15 mouse cellular contexts compared by ENCODE assay signal in genomic region chr4:24620440-24620839, GRCm38 (mm10).
A peak's percentile ranks its signal among the peaks of the same experiment; 100 is the strongest.
DNase-seq lines count a peak whose midpoint lies in the region; ATAC-seq and TF ChIP-seq lines count a peak whose summit lies in the region.
"Had no signal": no experiment of that assay in that cellular context is flagged by ENCODE, and none has a peak within 500 bp of the region (broad histone marks: within the 10 kb centered on the region; RNA-seq: fewer than 3 reads in every experiment).

No protein-coding gene starts in this region.

- H3K27me3 ChIP-seq in hindbrain, postnatal 0 days (ENCODE audit: insufficient read depth, low read length) = no peaks in the 10 kb centered on the region
- H3K27me3 ChIP-seq in hindbrain, embryonic 10.5 days (ENCODE audit: insufficient read depth, poor library complexity, severe bottlenecking) = no peaks in the 10 kb centered on the region
- H3K27me3 ChIP-seq in lung, embryonic 15.5 days = no peaks in the 10 kb centered on the region
- H3K27me3 ChIP-seq in lung, postnatal 0 days (replicated peaks; ENCODE audit: insufficient read depth, low read length) = no peaks in the 10 kb centered on the region
- H3K27me3 ChIP-seq in heart, adult 2 months (ENCODE audit: control insufficient read depth, insufficient read depth, low read length) = no peaks in the 10 kb centered on the region
- H3K27me3 ChIP-seq: heart, embryonic 13.5 days; hindbrain, embryonic 15.5 days had no signal

- no peak overlapping the region for H3K9ac ChIP-seq in hindbrain, postnatal 0 days (replicated peaks; ENCODE audit: low read length)
- no peak overlapping the region for H3K9ac ChIP-seq in lung, embryonic 15.5 days
- no peak overlapping the region for H3K9ac ChIP-seq in ES-E14 (ENCODE audit: insufficient read depth, low read depth, low read length, poor library complexity, severe bottlenecking)
- H3K9ac ChIP-seq in lung, postnatal 0 days (replicated peaks; ENCODE audit: low read depth) = no peak overlapping the region
- H3K9ac ChIP-seq in heart, adult 2 months (ENCODE audit: low read depth, low read length) = no peak overlapping the region
- H3K9ac ChIP-seq: heart, embryonic 13.5 days; hindbrain, embryonic 15.5 days had no signal

- peak; percentile 65 for DNase-seq in hindbrain, postnatal 0 days (ENCODE audit: low spot score)
- DNase-seq in hindbrain, embryonic 10.5 days (ENCODE audit: low spot score) = no peak
- no peak for DNase-seq in lung, adult 2 months
- peak; percentile 17 for DNase-seq in ES-E14 (ENCODE audit: low read depth, low spot score)
- DNase-seq in lung, postnatal 0 days (ENCODE audit: low spot score) = peak; percentile 8
- no peak for DNase-seq in heart, adult 2 months
- no peak for DNase-seq in urinary bladder, adult 18-20 months (ENCODE audit: low spot score in 2 of 2)
- DNase-seq: gastrocnemius, adult 2 months; midbrain, embryonic 14.5 days; spleen, adult 18-20 months; thymus, postnatal 25 days had no signal

- WGBS in hindbrain, postnatal 0 days = 78% methylated on average over 5 of the region's 5 CpGs
- WGBS in hindbrain, embryonic 10.5 days = 88% methylated on average over 5 of the region's 5 CpGs
- 65% methylated on average over 5 of the region's 5 CpGs for WGBS in lung, embryonic 15.5 days
- 57% methylated on average over 5 of the region's 5 CpGs for WGBS in lung, adult 2 months
- WGBS in lung, postnatal 0 days = 66% methylated on average over 5 of the region's 5 CpGs
- WGBS in heart, adult 2 months = 86% methylated on average over 5 of the region's 5 CpGs

- no peak overlapping the region for H3K4me2 ChIP-seq in hindbrain, postnatal 0 days (ENCODE audit: low read depth, low read length)
- H3K4me2 ChIP-seq in lung, embryonic 15.5 days = no peak overlapping the region
- no peak overlapping the region for H3K4me2 ChIP-seq in lung, postnatal 0 days (replicated peaks; ENCODE audit: low read depth, low read length)
- H3K4me2 ChIP-seq: heart, embryonic 13.5 days; hindbrain, embryonic 15.5 days had no signal

- no peaks in the 10 kb centered on the region for H3K4me1 ChIP-seq in hindbrain, postnatal 0 days (ENCODE audit: insufficient read depth, low read length)
- H3K4me1 ChIP-seq in hindbrain, embryonic 10.5 days (replicated peaks) = no peaks in the 10 kb centered on the region
- peaks cover 2% of the 10 kb centered on the region; the same call in 1 of the 2 replicates for H3K4me1 ChIP-seq in lung, embryonic 15.5 days
- H3K4me1 ChIP-seq in lung, adult 2 months (ENCODE audit: control insufficient read depth, insufficient read depth, low read length) = no peaks in the 10 kb centered on the region
- H3K4me1 ChIP-seq in ES-E14 (ENCODE audit: control insufficient read depth in 2 of 2, insufficient read depth in 2 of 2, low read length in 2 of 2, poor library complexity in 1 of 2) = no peaks in the 10 kb centered on the region; a peak in 1 of 4 replicates
- H3K4me1 ChIP-seq in lung, postnatal 0 days (ENCODE audit: insufficient read depth, low read depth, low read length) = no peaks in the 10 kb centered on the region
- H3K4me1 ChIP-seq in heart, adult 2 months (ENCODE audit: control insufficient read depth, insufficient read depth, low read length) = no peaks in the 10 kb centered on the region
- H3K4me1 ChIP-seq: heart, embryonic 13.5 days had no signal

- intact Hi-C loops in heart, adult 2 months (cut with DNase I) = no loop called here

- H3K27ac ChIP-seq in hindbrain, postnatal 0 days = no peak overlapping the region
- no peak overlapping the region for H3K27ac ChIP-seq in hindbrain, embryonic 10.5 days
- H3K27ac ChIP-seq in lung, embryonic 15.5 days = 0 out of 2 replicates have a peak overlapping the region, but pooled peaks have one; percentile 80
- no peak overlapping the region for H3K27ac ChIP-seq in ES-E14 (ENCODE audit: insufficient read depth, low read depth, low read length, poor library complexity, severe bottlenecking)
- no peak overlapping the region for H3K27ac ChIP-seq in lung, postnatal 0 days (ENCODE audit: low read length)
- no peak overlapping the region for H3K27ac ChIP-seq in heart, adult 2 months
- H3K27ac ChIP-seq: gastrocnemius, adult 2 months; heart, embryonic 13.5 days; hindbrain, embryonic 15.5 days had no signal

- in situ Hi-C loops in ES-E14 (cut with MboI; ENCODE audit: low sequenced_read_pairs in 2 of 2, unreplicated experiment in 2 of 2) = no loop called here

- ATAC-seq in hindbrain, postnatal 0 days = peak; percentile 57; the same call in 1 of the 2 replicates
- peak; percentile 65; the same call in 1 of the 2 replicates for ATAC-seq in lung, embryonic 15.5 days (ENCODE audit: borderline replicate concordance, extremely low read depth, low FRiP score, low TSS enrichment)
- no peak for ATAC-seq in lung, postnatal 0 days

- no peak for TF ChIP-seq CTCF in hindbrain, postnatal 0 days (IDR thresholded peaks at IDR 0.05; ENCODE audit: low read depth)
- TF ChIP-seq CTCF in lung, adult 2 months (IDR thresholded peaks at IDR 0.05; ENCODE audit: insufficient read depth, low read length) = no peak
- no peak for TF ChIP-seq CTCF in lung, postnatal 0 days (IDR thresholded peaks at IDR 0.05)
- TF ChIP-seq CTCF in heart, adult 2 months (IDR thresholded peaks at IDR 0.05) = no peak

- no peaks in the 10 kb centered on the region for H3K79me2 ChIP-seq in heart, adult 2 months (replicated peaks; ENCODE audit: control insufficient read depth, insufficient read depth, low read length)

- H3K9me3 ChIP-seq in hindbrain, postnatal 0 days (ENCODE audit: low read length) = no peaks in the 10 kb centered on the region
- H3K9me3 ChIP-seq in hindbrain, embryonic 10.5 days = no peaks in the 10 kb centered on the region
- no peaks in the 10 kb centered on the region for H3K9me3 ChIP-seq in lung, embryonic 15.5 days
- H3K9me3 ChIP-seq in ES-E14 (ENCODE audit: control insufficient read depth, insufficient read depth, low read depth, low read length) = no peaks in the 10 kb centered on the region
- H3K9me3 ChIP-seq in lung, postnatal 0 days (ENCODE audit: low read length) = no peaks in the 10 kb centered on the region
- H3K9me3 ChIP-seq: heart, embryonic 13.5 days; hindbrain, embryonic 15.5 days had no signal

- no peak for TF ChIP-seq POLR2A in lung, adult 2 months (IDR thresholded peaks at IDR 0.05; ENCODE audit: borderline replicate concordance, extremely low read depth, low read depth, low read length)
- TF ChIP-seq POLR2A in heart, adult 2 months (IDR thresholded peaks at IDR 0.05; ENCODE audit: insufficient read depth, low read depth, low read length) = no peak

- no peaks in the 10 kb centered on the region for H3K36me3 ChIP-seq in hindbrain, postnatal 0 days (ENCODE audit: insufficient read depth, low read length)
- no peaks in the 10 kb centered on the region for H3K36me3 ChIP-seq in hindbrain, embryonic 10.5 days
- H3K36me3 ChIP-seq in lung, embryonic 15.5 days = no peaks in the 10 kb centered on the region
- H3K36me3 ChIP-seq in ES-E14 (ENCODE audit: control insufficient read depth, insufficient read depth, low read length, poor library complexity, severe bottlenecking) = no peaks in the 10 kb centered on the region; the same call in 1 of the 2 replicates
- no peaks in the 10 kb centered on the region for H3K36me3 ChIP-seq in lung, postnatal 0 days (ENCODE audit: insufficient read depth, low read length)
- no peaks in the 10 kb centered on the region for H3K36me3 ChIP-seq in heart, adult 2 months (ENCODE audit: control insufficient read depth, insufficient read depth, low read length)
- H3K36me3 ChIP-seq: heart, embryonic 13.5 days had no signal

- no peak for TF ChIP-seq EP300 in lung, postnatal 0 days (IDR thresholded peaks at IDR 0.05)
- no peak for TF ChIP-seq EP300 in heart, adult 2 months (IDR thresholded peaks at IDR 0.05; ENCODE audit: insufficient read depth, low read depth, low read length)

- no peak overlapping the region for H3K4me3 ChIP-seq in hindbrain, postnatal 0 days (ENCODE audit: low read length)
- H3K4me3 ChIP-seq in hindbrain, embryonic 10.5 days = no peak overlapping the region
- no peak overlapping the region for H3K4me3 ChIP-seq in lung, embryonic 15.5 days
- no peak overlapping the region for H3K4me3 ChIP-seq in lung, adult 2 months (replicated peaks; ENCODE audit: extremely low read depth, low read depth, low read length)
- H3K4me3 ChIP-seq in ES-E14 (ENCODE audit: insufficient read depth in 1 of 2, low read depth in 1 of 2, low read length in 2 of 2, poor library complexity in 1 of 2, severe bottlenecking in 1 of 2) = no peak overlapping the region
- H3K4me3 ChIP-seq in lung, postnatal 0 days (ENCODE audit: low read depth, low read length) = no peak overlapping the region
- no peak overlapping the region for H3K4me3 ChIP-seq in heart, adult 2 months
- H3K4me3 ChIP-seq: erythroblast, embryonic 14.5 days; gastrocnemius, adult 2 months; heart, embryonic 13.5 days; hindbrain, embryonic 15.5 days had no signal

TF ChIP-seq in ES-E14, 5 proteins besides CTCF, POLR2A, EP300 and RAD21:
- peak; percentile 90 for TF ChIP-seq ZNF384 (IDR thresholded peaks at IDR 0.05; ENCODE audit: low read depth, low read length)
- no peak for TF ChIP-seq ZC3H11A (IDR thresholded peaks at IDR 0.05; ENCODE audit: borderline replicate concordance, low read depth, low read length)
- no peak for TF ChIP-seq MAFK (IDR thresholded peaks at IDR 0.05; ENCODE audit: insufficient read depth, low read depth, low read length)
- no peak for TF ChIP-seq HCFC1 (IDR thresholded peaks at IDR 0.05; ENCODE audit: borderline replicate concordance, insufficient read depth, low read length)
- no peak for TF ChIP-seq CHD2 (IDR thresholded peaks at IDR 0.05; ENCODE audit: low read depth, low read length)

Comparison
In these comparisons a context has a peak if more than half of its experiments do, and no peak if none do; other contexts are left out.
1. DNase-seq: peak in hindbrain, postnatal 0 days (single experiment), ES-E14 (single experiment) and lung, postnatal 0 days (single experiment); none in hindbrain, embryonic 10.5 days (single experiment), lung, adult 2 months (single experiment), heart, adult 2 months (0 of 2) and urinary bladder, adult 18-20 months (0 of 2).